Mouse (Mus musculus) liver, embryonic 15.5 days (tissue): ENCODE data around the gene Dguok. TPM values are rescaled to one million over a fixed set of nuclear protein-coding genes. Genes with fewer than 3 reads are reported as not detected.

Source experiments
- ATAC-seq: fragments of 200-750 bp; cut with Nextera tagmentation; 2 replicates; pipeline ENCODE4 v1.8.0; 2017; ENCODE audit warnings: moderate number of reproducible peaks, mild to moderate bottlenecking, moderate library complexity; ENCODE audit not compliant: insufficient read depth
- H3K27ac ChIP-seq: fragments of 300-500 bp; sonication (generic); replicated peaks from 2 replicates; pipeline ENCODE4 v1.5.1; 2015; ENCODE audit warnings: mild to moderate bottlenecking, inconsistent platforms
- H3K27me3 ChIP-seq: fragments of 300-500 bp; sonication (generic); 2 replicates; pipeline ENCODE4 v1.6.1; 2015; ENCODE audit warnings: mild to moderate bottlenecking, inconsistent platforms
- H3K36me3 ChIP-seq: fragments of 300-500 bp; sonication (generic); replicated peaks from 2 replicates; pipeline ENCODE4 v1.6.1; 2015; ENCODE audit warnings: moderate library complexity, mild to moderate bottlenecking, inconsistent platforms
- H3K4me1 ChIP-seq: fragments of 300-500 bp; sonication (generic); replicated peaks from 2 replicates; pipeline ENCODE4 v1.6.1; 2015; ENCODE audit warnings: inconsistent platforms
- H3K4me2 ChIP-seq: fragments of 300-500 bp; sonication (generic); 2 replicates; pipeline ENCODE4 v1.6.1; 2015; ENCODE audit warnings: moderate library complexity, mild to moderate bottlenecking, inconsistent platforms
- H3K4me3 ChIP-seq: fragments of 300-500 bp; sonication (generic); replicated peaks from 2 replicates; pipeline ENCODE4 v1.5.1; 2015; ENCODE audit warnings: mild to moderate bottlenecking, inconsistent platforms
- H3K9ac ChIP-seq: fragments of 300-500 bp; sonication (generic); 2 replicates; pipeline ENCODE4 v1.6.1; 2015; ENCODE audit warnings: moderate library complexity, mild to moderate bottlenecking, inconsistent platforms
- H3K9me3 ChIP-seq: fragments of 300-500 bp; sonication (generic); replicated peaks from 2 replicates; pipeline ENCODE4 v1.6.1; 2016; ENCODE audit warnings: inconsistent platforms
- WGBS: fragments of 180-500 bp; shearing (Covaris S2); methylation state at CpG from one replicate; pipeline ENCODE4 v1.1.7; 2015; ENCODE audit warnings: mixed read lengths; ENCODE audit not compliant: insufficient replicate concordance; 5-methylcytosine and 5-hydroxymethylcytosine counted together
- polyA plus RNA-seq: library from polyadenylated mRNA; unstranded; fragments of >200 nt; fragmentation: Nextera tagmentation; extraction: Ambion mirVana; gene quantifications from 2 replicates; pipeline ENCODE4 v1.2.1, GENCODE M21; 2015

Dguok gene
- polyA plus RNA-seq, 1 experiment from 2014 or later: 28.4 TPM

- peaks cover 29% of the 10 kb centered on the region for H3K27me3 ChIP-seq
- peaks cover 89% of the 10 kb centered on the region for H3K4me1 ChIP-seq
- peak overlapping the region; percentile 72 for H3K9ac ChIP-seq
- H3K4me3 ChIP-seq: peak overlapping the region; percentile 74
- no peaks in the 10 kb centered on the region for H3K36me3 ChIP-seq
- H3K4me2 ChIP-seq: peak overlapping the region; percentile 98
- peak overlapping the region; percentile 86 for H3K27ac ChIP-seq
- peak; percentile 21; the same call in 1 of the 2 replicates for ATAC-seq
- no peaks in the 10 kb centered on the region for H3K9me3 ChIP-seq
- under 1% methylated on average over 41 of the region's 41 CpGs for WGBS
Observed at GRCm38 (mm10) chr6:83455328-83456130, 51.2 kb downstream of the Dguok start.

- Histone ChIP-seq H3K9ac (no peak overlapping the region), H3K36me3 (peaks cover 4% of the 10 kb centered on the region), H3K27me3 (peaks cover 25% of the 10 kb centered on the region), H3K4me2 (peak overlapping the region; percentile 98), H3K27ac (0 out of 2 replicates have a peak overlapping the region, but pooled peaks have one; percentile 48), H3K9me3 (no peaks in the 10 kb centered on the region), H3K4me1 (peaks cover 90% of the 10 kb centered on the region), H3K4me3 (peak overlapping the region; percentile 23)
- ATAC-seq: no peak
- WGBS: 31% methylated on average over 11 of the region's 11 CpGs
Observed at GRCm38 (mm10) chr6:83453706-83454105, 53.1 kb downstream of the Dguok start.

- Histone ChIP-seq H3K4me3 (no peak overlapping the region), H3K27me3 (no peaks in the 10 kb centered on the region), H3K9ac (0 out of 2 replicates have a peak overlapping the region, but pooled peaks have one; percentile 12), H3K36me3 (peaks cover 4% of the 10 kb centered on the region), H3K9me3 (no peaks in the 10 kb centered on the region), H3K27ac (peak overlapping the region; percentile 55), H3K4me2 (peak overlapping the region; percentile 44), H3K4me1 (peaks cover 97% of the 10 kb centered on the region)
- WGBS: 26% methylated on average over 9 of the region's 9 CpGs
- ATAC-seq: no peak
Observed at GRCm38 (mm10) chr6:83450451-83451303, 56.1 kb downstream of the Dguok start.

GRCm38 (mm10) chr6:83449440-83449839 lies 57.3 kb downstream of the Dguok start:
- Histone ChIP-seq H3K9ac (no peak overlapping the region), H3K36me3 (peaks cover 4% of the 10 kb centered on the region), H3K27me3 (no peaks in the 10 kb centered on the region), H3K27ac (peak overlapping the region; percentile 55; the same call in 1 of the 2 replicates), H3K9me3 (no peaks in the 10 kb centered on the region), H3K4me3 (no peak overlapping the region), H3K4me1 (peaks cover 94% of the 10 kb centered on the region), H3K4me2 (no peak overlapping the region)
- no peak for ATAC-seq
- 7% methylated on average over 3 of the region's 3 CpGs for WGBS

GRCm38 (mm10) chr6:83448911-83449310 lies 57.9 kb downstream of the Dguok start:
- Histone ChIP-seq H3K4me2 (no peak overlapping the region), H3K9ac (no peak overlapping the region), H3K27ac (peak overlapping the region; percentile 55; the same call in 1 of the 2 replicates), H3K27me3 (no peaks in the 10 kb centered on the region), H3K4me1 (peaks cover 94% of the 10 kb centered on the region), H3K4me3 (no peak overlapping the region), H3K9me3 (no peaks in the 10 kb centered on the region), H3K36me3 (peaks cover 4% of the 10 kb centered on the region)
- WGBS: 43% methylated on average over 4 of the region's 4 CpGs
- ATAC-seq: no peak

GRCm38 (mm10) chr6:83447031-83447430 lies 59.7 kb downstream of the Dguok start:
- Histone ChIP-seq H3K4me1 (peaks cover 95% of the 10 kb centered on the region), H3K9ac (no peak overlapping the region; the same call in 1 of the 2 replicates), H3K27me3 (no peaks in the 10 kb centered on the region), H3K27ac (0 out of 2 replicates have a peak overlapping the region, but pooled peaks have one; percentile 10), H3K4me2 (no peak overlapping the region), H3K4me3 (no peak overlapping the region), H3K36me3 (peaks cover 4% of the 10 kb centered on the region), H3K9me3 (no peaks in the 10 kb centered on the region)
- ATAC-seq: peak; percentile 56
- 50% methylated on average over 7 of the region's 7 CpGs for WGBS

- H3K9ac ChIP-seq: no peak overlapping the region
Observed at GRCm38 (mm10) chr6:83445796-83446195, 61.0 kb downstream of the Dguok start.

GRCm38 (mm10) chr6:83443441-83444340 lies 63.1 kb downstream of the Dguok start:
- Histone ChIP-seq H3K9ac (no peak overlapping the region), H3K9me3 (no peaks in the 10 kb centered on the region), H3K4me2 (peak overlapping the region; percentile 97), H3K36me3 (peaks cover 9% of the 10 kb centered on the region; the same call in 1 of the 2 replicates), H3K27ac (peak overlapping the region; percentile 87; the same call in 1 of the 2 replicates), H3K4me3 (no peak overlapping the region), H3K27me3 (no peaks in the 10 kb centered on the region), H3K4me1 (peaks cover 93% of the 10 kb centered on the region)
- 29% methylated on average over 13 of the region's 13 CpGs for WGBS
- no peak for ATAC-seq

More at GRCm38 (mm10) chr6:83445796-83446195, 61.0 kb downstream of the Dguok start:
- H3K36me3 ChIP-seq: peaks cover 4% of the 10 kb centered on the region
- no peaks in the 10 kb centered on the region for H3K27me3 ChIP-seq
- H3K4me1 ChIP-seq: peaks cover 94% of the 10 kb centered on the region
- no peaks in the 10 kb centered on the region for H3K9me3 ChIP-seq
- WGBS: 49% methylated on average over 2 of the region's 2 CpGs
- no peak overlapping the region for H3K27ac ChIP-seq
- no peak for ATAC-seq
- H3K4me2 ChIP-seq: no peak overlapping the region
- H3K4me3 ChIP-seq: no peak overlapping the region

- peaks cover 93% of the 10 kb centered on the region for H3K4me1 ChIP-seq
Observed at GRCm38 (mm10) chr6:83442639-83443038, 64.1 kb downstream of the Dguok start.

More at GRCm38 (mm10) chr6:83442639-83443038, 64.1 kb downstream of the Dguok start:
- H3K27ac ChIP-seq: peak overlapping the region; percentile 87
- peak overlapping the region; percentile 74 for H3K4me3 ChIP-seq
- ATAC-seq: no peak
- H3K9ac ChIP-seq: peak overlapping the region; percentile 76; the same call in 1 of the 2 replicates
- WGBS: 21% methylated on average over 3 of the region's 3 CpGs
- H3K27me3 ChIP-seq: no peaks in the 10 kb centered on the region
- H3K36me3 ChIP-seq: peaks cover 16% of the 10 kb centered on the region; the same call in 1 of the 2 replicates
- H3K9me3 ChIP-seq: no peaks in the 10 kb centered on the region
- H3K4me2 ChIP-seq: peak overlapping the region; percentile 97
